Mouse (Mus musculus) forebrain, embryonic 13.5 days (tissue): ENCODE data around the gene Heatr5a. TPM values are rescaled to one million over a fixed set of nuclear protein-coding genes. Genes with fewer than 3 reads are reported as not detected.

Experiments used
- ATAC-seq: fragments of 200-750 bp; cut with Nextera tagmentation; 2 replicates; pipeline ENCODE4 v1.8.0; 2017
- H3K27ac ChIP-seq: fragments of 300-500 bp; sonication (generic); 2 replicates; pipeline ENCODE4 v1.5.1; 2015; ENCODE audit warnings: inconsistent platforms, mild to moderate bottlenecking, moderate library complexity
- H3K27me3 ChIP-seq: fragments of 300-500 bp; sonication (generic); 2 replicates; pipeline ENCODE4 v1.6.1; 2015; ENCODE audit warnings: mild to moderate bottlenecking, inconsistent platforms
- H3K36me3 ChIP-seq: fragments of 300-500 bp; sonication (generic); 2 replicates; pipeline ENCODE4 v1.6.1; 2015; ENCODE audit warnings: mild to moderate bottlenecking, inconsistent platforms; ENCODE audit not compliant: poor library complexity, severe bottlenecking
- H3K4me1 ChIP-seq: fragments of 300-500 bp; sonication (generic); 2 replicates; pipeline ENCODE4 v1.6.1; 2015; ENCODE audit warnings: inconsistent platforms
- H3K4me2 ChIP-seq: fragments of 300-500 bp; sonication (generic); 2 replicates; pipeline ENCODE4 v1.6.1; 2015; ENCODE audit warnings: inconsistent platforms, mild to moderate bottlenecking, moderate library complexity
- H3K4me3 ChIP-seq: fragments of 300-500 bp; sonication (generic); 2 replicates; pipeline ENCODE4 v1.5.1; 2015; ENCODE audit warnings: mild to moderate bottlenecking, inconsistent platforms
- H3K9ac ChIP-seq: fragments of 300-500 bp; sonication (generic); 2 replicates; pipeline ENCODE4 v1.6.1; 2015; ENCODE audit warnings: mild to moderate bottlenecking, inconsistent platforms
- H3K9me3 ChIP-seq: fragments of 300-500 bp; sonication (generic); replicated peaks from 2 replicates; pipeline ENCODE4 v1.6.1; 2016; ENCODE audit warnings: inconsistent platforms
- WGBS: fragments of 180-500 bp; shearing (Covaris S2); methylation state at CpG from one replicate; pipeline ENCODE4 v1.1.7; 2015; 5-methylcytosine and 5-hydroxymethylcytosine counted together
- polyA plus RNA-seq: library from polyadenylated mRNA; unstranded; fragments of >200 nt; fragmentation: Nextera tagmentation; extraction: Ambion mirVana; gene quantifications from 2 replicates; pipeline ENCODE4 v1.2.1, GENCODE M21; 2015

Heatr5a gene
- polyA plus RNA-seq, 1 experiment from 2014 or later = 6.7 TPM

- WGBS = 74% methylated on average over 13 of the region's 13 CpGs
- ATAC-seq = no peak
- Histone ChIP-seq H3K4me2 (no peak overlapping the region), H3K27me3 (no peaks in the 10 kb centered on the region), H3K9ac (no peak overlapping the region), H3K36me3 (no peaks in the 10 kb centered on the region), H3K9me3 (no peaks in the 10 kb centered on the region), H3K4me1 (peaks cover 23% of the 10 kb centered on the region), H3K4me3 (no peak overlapping the region), H3K27ac (no peak overlapping the region)
Observed at GRCm38 (mm10) chr12:51831931-51832330, 139.2 kb downstream of the Heatr5a start.

DNA sequence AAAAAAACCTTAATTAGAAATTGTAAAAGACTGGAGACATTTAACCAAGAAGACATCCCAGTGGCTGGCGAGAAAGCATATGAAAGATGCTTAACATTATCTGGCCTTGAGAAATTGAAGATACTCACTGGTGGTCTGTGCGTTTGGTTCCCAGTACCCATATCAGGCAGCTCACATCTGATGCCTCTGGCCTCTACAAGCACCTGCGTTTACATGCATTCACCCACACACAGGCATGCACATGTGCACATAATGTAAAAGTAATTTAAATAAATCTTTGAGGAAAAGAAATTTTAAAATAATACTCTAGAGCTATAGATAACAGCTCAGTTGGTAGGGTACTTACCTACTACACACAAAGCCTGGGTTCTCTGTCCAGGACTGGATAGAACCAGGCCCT is 139.8 kb downstream of the Heatr5a start:
- WGBS = 93% methylated on average over 3 of the region's 3 CpGs
- H3K9me3 ChIP-seq = no peaks in the 10 kb centered on the region
- no peak overlapping the region for H3K9ac ChIP-seq
- H3K4me1 ChIP-seq = peaks cover 23% of the 10 kb centered on the region
- no peak overlapping the region for H3K4me3 ChIP-seq
- H3K4me2 ChIP-seq = no peak overlapping the region
- ATAC-seq = no peak
- H3K27ac ChIP-seq = no peak overlapping the region
- no peaks in the 10 kb centered on the region for H3K36me3 ChIP-seq
- no peaks in the 10 kb centered on the region for H3K27me3 ChIP-seq

DNA sequence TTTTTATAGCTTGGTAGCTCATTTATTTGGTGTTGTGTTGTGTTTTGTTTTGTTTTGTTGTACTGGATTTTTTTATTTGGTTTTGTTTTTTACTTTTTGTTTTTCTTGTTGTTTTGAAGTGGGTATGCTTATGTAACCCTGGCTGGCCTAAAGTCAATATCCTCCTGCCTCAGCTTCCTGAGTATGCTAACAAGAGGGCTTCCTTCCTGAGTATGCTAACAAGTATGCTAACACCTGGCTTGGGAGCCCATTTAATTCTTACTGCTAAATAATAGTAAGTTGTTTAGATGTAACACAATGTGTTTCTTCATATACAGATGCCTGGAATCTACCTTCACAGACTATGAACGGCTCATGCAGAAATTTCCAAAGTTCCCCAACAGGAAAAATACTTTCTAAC is 140.4 kb downstream of the Heatr5a start:
- WGBS = 83% methylated on average over 1 of the region's 1 CpGs
- Histone ChIP-seq H3K4me2 (peak overlapping the region; percentile 70), H3K4me3 (peak overlapping the region; percentile 96; the same call in 1 of the 2 replicates)

GRCm38 (mm10) chr12:51830077-51830402 is 141.1 kb downstream of the Heatr5a start:
- WGBS = under 1% methylated on average over 12 of the region's 12 CpGs
- peaks cover 23% of the 10 kb centered on the region for H3K4me1 ChIP-seq
- peak overlapping the region; percentile 99 for H3K27ac ChIP-seq
- H3K4me2 ChIP-seq = peak overlapping the region; percentile 70
- ATAC-seq = no peak
- H3K4me3 ChIP-seq = peak overlapping the region; percentile 96
- H3K36me3 ChIP-seq = peaks cover 8% of the 10 kb centered on the region
- no peaks in the 10 kb centered on the region for H3K9me3 ChIP-seq
- peak overlapping the region; percentile 97 for H3K9ac ChIP-seq
- H3K27me3 ChIP-seq = no peaks in the 10 kb centered on the region

More for the DNA sequence above, 140.4 kb downstream of the Heatr5a start:
- no peak overlapping the region for H3K27ac ChIP-seq
- no peaks in the 10 kb centered on the region for H3K27me3 ChIP-seq
- no peak for ATAC-seq
- H3K4me1 ChIP-seq = peaks cover 23% of the 10 kb centered on the region
- H3K36me3 ChIP-seq = peaks cover 3% of the 10 kb centered on the region; the same call in 1 of the 2 replicates
- no peaks in the 10 kb centered on the region for H3K9me3 ChIP-seq
- H3K9ac ChIP-seq = no peak overlapping the region

DNA sequence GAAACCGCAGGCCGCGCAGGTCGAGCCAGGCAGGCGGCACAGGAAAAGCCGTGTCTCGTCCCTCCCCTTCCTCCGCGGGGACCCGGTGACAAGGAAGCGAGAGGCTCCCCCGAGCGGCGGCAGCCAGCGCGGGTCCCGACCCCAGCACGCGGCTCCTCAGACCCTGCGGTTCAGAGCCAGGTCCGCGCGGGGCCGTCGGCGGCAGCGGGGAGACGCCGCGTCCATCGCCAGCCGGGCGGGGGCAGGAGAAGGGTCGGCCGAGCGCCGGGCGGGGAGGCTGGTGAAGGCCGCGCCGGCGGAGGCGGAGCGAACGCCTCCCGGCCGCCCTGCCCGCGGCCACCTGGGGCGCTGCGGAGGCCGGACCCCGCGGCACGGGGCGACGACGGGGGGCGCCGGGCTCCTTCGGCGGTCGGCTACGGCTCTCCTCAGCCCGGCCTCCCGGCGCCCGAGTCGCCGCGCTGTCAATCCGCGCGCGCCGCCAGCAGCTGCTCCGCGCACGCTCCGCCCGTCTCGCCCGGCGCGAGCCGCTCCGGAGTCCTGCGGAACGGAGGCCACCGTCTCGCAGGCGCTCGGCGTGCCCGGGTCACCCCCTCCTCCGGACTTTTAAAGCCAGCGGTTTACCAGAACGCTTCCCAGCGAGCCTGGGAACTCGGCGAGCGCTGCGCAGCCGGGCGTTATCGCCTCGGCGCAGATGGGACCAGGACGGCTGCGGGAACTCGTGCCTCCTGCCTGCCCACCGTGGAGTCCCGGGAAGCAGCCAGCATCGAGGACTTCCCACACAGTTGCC is 141.6 kb downstream of the Heatr5a start, which contains the start of gene Hectd1:
Gene Hectd1 (minus strand): TSS at position 247 of the 787 bp plus-strand sequence.
- Histone ChIP-seq H3K4me3 (peak within 1 kb of the TSS; percentile 96), H3K27ac (peak within 1 kb of the TSS; percentile 99), H3K27me3 (no peaks in the 10 kb centered on the region), H3K36me3 (peaks cover 13% of the 10 kb centered on the region), H3K4me2 (peak within 1 kb of the TSS; percentile 70), H3K4me1 (peaks cover 23% of the 10 kb centered on the region), H3K9me3 (no peaks in the 10 kb centered on the region), H3K9ac (peak within 1 kb of the TSS; percentile 97)
- ATAC-seq = peak; percentile 94
- WGBS = under 1% methylated on average over 84 of the region's 114 CpGs

DNA sequence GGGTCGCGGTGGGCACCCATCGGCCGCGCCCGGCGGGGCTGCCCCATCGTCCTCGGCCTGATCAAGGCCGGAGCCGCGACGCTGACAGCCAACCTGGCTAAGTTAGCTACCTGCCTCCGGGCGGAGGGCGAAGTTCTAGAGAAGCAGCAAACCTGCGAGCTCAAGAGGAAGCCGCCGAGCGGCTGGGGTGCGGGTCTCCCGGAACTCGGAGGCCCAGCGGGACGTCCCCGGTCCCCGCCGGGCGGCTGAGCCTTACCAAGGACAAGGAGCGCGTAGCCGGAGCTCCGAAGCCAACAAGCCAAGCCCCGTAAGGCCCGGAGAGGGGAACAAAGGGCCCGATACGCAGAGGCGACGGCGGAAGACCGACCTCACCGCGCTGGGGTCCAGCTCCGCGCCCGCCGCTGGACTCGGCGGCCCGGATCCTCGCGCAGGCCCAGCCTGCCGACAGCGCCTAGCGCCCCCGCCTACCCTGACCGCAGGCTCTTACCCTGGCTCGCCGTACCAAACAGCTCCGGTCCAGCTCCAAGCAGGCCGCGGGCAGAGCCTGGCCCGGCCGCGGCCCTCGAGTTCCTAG is 142.3 kb downstream of the Heatr5a start:
- no peak; the same call in none of the 2 replicates for ATAC-seq
- H3K4me1 ChIP-seq = peaks cover 23% of the 10 kb centered on the region
- peaks cover 18% of the 10 kb centered on the region for H3K36me3 ChIP-seq
- under 1% methylated on average over 65 of the region's 66 CpGs for WGBS
- peak overlapping the region; percentile 96 for H3K4me3 ChIP-seq
- peak overlapping the region; percentile 97 for H3K9ac ChIP-seq
- peak overlapping the region; percentile 99 for H3K27ac ChIP-seq
- H3K4me2 ChIP-seq = peak overlapping the region; percentile 70
- no peaks in the 10 kb centered on the region for H3K27me3 ChIP-seq
- no peaks in the 10 kb centered on the region for H3K9me3 ChIP-seq

- Histone ChIP-seq H3K27ac (peak overlapping the region; percentile 99), H3K27me3 (no peaks in the 10 kb centered on the region), H3K9me3 (no peaks in the 10 kb centered on the region), H3K4me2 (peak overlapping the region; percentile 70), H3K4me1 (peaks cover 26% of the 10 kb centered on the region), H3K9ac (peak overlapping the region; percentile 97), H3K36me3 (peaks cover 18% of the 10 kb centered on the region), H3K4me3 (peak overlapping the region; percentile 96)
- ATAC-seq = no peak
- WGBS = 24% methylated on average over 6 of the region's 6 CpGs
Observed at GRCm38 (mm10) chr12:51827958-51828650, 143.0 kb downstream of the Heatr5a start.

Other genes starting within 250 kb of the Heatr5a start
- 38.6 and 39.1 TPM in 2 replicates for gene Hectd1, start 141.8 kb downstream of the Heatr5a start, polyA plus RNA-seq
- gene Dtd2, start 35.2 kb upstream of the Heatr5a start, polyA plus RNA-seq = 19.1 and 21.1 TPM in 2 replicates
- not detected in 2 replicates for gene Gpr33, start 56.7 kb upstream of the Heatr5a start, polyA plus RNA-seq
- 13.3 and 13.8 TPM in 2 replicates for gene Nubpl, start 126.4 kb upstream of the Heatr5a start, polyA plus RNA-seq